Mouse (Mus musculus) common myeloid progenitor, adult 5-6 weeks (primary cell): ENCODE measurements around the gene Zbtb26. TPM values are rescaled to one million over a fixed set of nuclear protein-coding genes. Genes with fewer than 3 reads are reported as not detected.

Source experiments
- ATAC-seq: replicated peaks from 2 replicates; pipeline ENCODE4 v1.8.0; 2016; ENCODE audit warnings: low read depth, mild to moderate bottlenecking, moderate TSS enrichment, inconsistent platforms; ENCODE audit not compliant: poor library complexity, severe bottlenecking
- total RNA-seq: library from RNA; stranded (forward); fragments of 200-1000, 187-1606 nt; gene quantifications from 2 replicates; pipeline ENCODE4 v1.2.3, GENCODE M21; 2017

Gene Zbtb26
- 14.2 and 15.5 TPM in 2 replicates for total RNA-seq

GRCm38 (mm10) chr2:37442611-37443591, at the start of gene Zbtb26, which contains the start of the genes Zbtb6 and Rabgap1:
Gene Zbtb26, minus strand, starts transcription at chr2:37443135.
Gene Zbtb6, minus strand, starts transcription at chr2:37443171.
Gene Rabgap1, plus strand, starts transcription at chr2:37443279.
- peak; percentile 99 for ATAC-seq

- ATAC-seq = no peak
Observed at GRCm38 (mm10) chr2:37488956-37489355, 46.0 kb upstream of the Zbtb26 start.

GRCm38 (mm10) chr2:37486408-37486807, 43.5 kb upstream of the Zbtb26 start:
- no peak for ATAC-seq

- ATAC-seq = no peak
Observed at GRCm38 (mm10) chr2:37485370-37485769, 42.4 kb upstream of the Zbtb26 start.

GRCm38 (mm10) chr2:37484165-37484564, 41.2 kb upstream of the Zbtb26 start:
- ATAC-seq = no peak

GRCm38 (mm10) chr2:37480039-37480438, 37.1 kb upstream of the Zbtb26 start:
- no peak for ATAC-seq

- ATAC-seq = no peak
Observed at GRCm38 (mm10) chr2:37479559-37479958, 36.6 kb upstream of the Zbtb26 start.

- ATAC-seq = no peak
Observed at GRCm38 (mm10) chr2:37466266-37466665, 23.3 kb upstream of the Zbtb26 start.

- no peak for ATAC-seq
Observed at GRCm38 (mm10) chr2:37460707-37461106, 17.8 kb upstream of the Zbtb26 start.

- no peak for ATAC-seq
Observed at GRCm38 (mm10) chr2:37452376-37452760, 9.4 kb upstream of the Zbtb26 start.

- peak; percentile 98 for ATAC-seq
Observed at GRCm38 (mm10) chr2:37451667-37452375, 8.9 kb upstream of the Zbtb26 start.

GRCm38 (mm10) chr2:37431609-37432008, 11.3 kb downstream of the Zbtb26 start:
- no peak for ATAC-seq

- peak; percentile 94 for ATAC-seq
Observed at GRCm38 (mm10) chr2:37430593-37431464, 12.1 kb downstream of the Zbtb26 start.

GRCm38 (mm10) chr2:37423671-37424070, 19.3 kb downstream of the Zbtb26 start:
- no peak for ATAC-seq

GRCm38 (mm10) chr2:37422306-37423304, 20.3 kb downstream of the Zbtb26 start, which contains the start of gene Rc3h2:
Gene Rc3h2, minus strand, starts transcription at chr2:37422903.
- ATAC-seq = peak; percentile 99

- ATAC-seq = no peak
Observed at GRCm38 (mm10) chr2:37421903-37422302, 21.0 kb downstream of the Zbtb26 start.

- peak; percentile 56 for ATAC-seq
Observed at GRCm38 (mm10) chr2:37395539-37395938, 47.4 kb downstream of the Zbtb26 start.

- no peak for ATAC-seq
Observed at GRCm38 (mm10) chr2:37382921-37383320, 60.0 kb downstream of the Zbtb26 start.
